Mouse (Mus musculus) kidney, adult 2 months (tissue): ENCODE data around the gene Angpt4. TPM values are rescaled to one million over a fixed set of nuclear protein-coding genes. Genes with fewer than 3 reads are reported as not detected.

Source experiments
- DNase-seq: peaks from one replicate; pipeline ENCODE4 v3.0.0; 2021
- H3K27ac ChIP-seq: fragments of 200-500 bp; 2 replicates; pipeline ENCODE4 v1.5.1; 2012; ENCODE audit warnings: low read depth, low read length, control low read depth, inconsistent platforms; ENCODE audit not compliant: insufficient read depth
- H3K27me3 ChIP-seq: fragments of 200-500 bp; replicated peaks from 2 replicates; pipeline ENCODE4 v1.6.1; 2012; ENCODE audit warnings: mild to moderate bottlenecking, moderate library complexity, low read length, inconsistent platforms; ENCODE audit not compliant: control insufficient read depth, insufficient read depth
- H3K36me3 ChIP-seq: fragments of 200-500 bp; 2 replicates; pipeline ENCODE4 v1.6.1; 2012; ENCODE audit warnings: mild to moderate bottlenecking, moderate library complexity, low read length, inconsistent platforms; ENCODE audit not compliant: control insufficient read depth, insufficient read depth
- H3K4me1 ChIP-seq: fragments of 200-500 bp; 2 replicates; pipeline ENCODE4 v1.6.1; 2011; ENCODE audit warnings: low read length; ENCODE audit not compliant: control insufficient read depth, insufficient read depth
- H3K4me3 ChIP-seq: fragments of 200-500 bp; 2 replicates; pipeline ENCODE4 v1.5.1; 2011; ENCODE audit warnings: mild to moderate bottlenecking, low read depth, low read length, control low read depth; ENCODE audit not compliant: insufficient read depth
- CTCF ChIP-seq: fragments of 200-500 bp; conservative IDR thresholded peaks from 2 replicates; pipeline ENCODE4 v1.5.1; 2011; ENCODE audit warnings: low read depth, mild to moderate bottlenecking, control low read depth, low read length, moderate library complexity, mixed read lengths; ENCODE audit not compliant: insufficient read depth, insufficient read length
- POLR2A ChIP-seq: fragments of 200-500 bp; IDR thresholded peaks from one replicate; pipeline ENCODE4 v1.6.1; 2011; ENCODE audit warnings: low read depth, low read length, control low read depth
- WGBS: fragments of 180-500 bp; shearing (Covaris S2); methylation state at CpG from one replicate; pipeline ENCODE4 v1.1.7; 2018; 5-methylcytosine and 5-hydroxymethylcytosine counted together
- polyA plus RNA-seq: library from polyadenylated mRNA; depleted of rRNA; stranded (reverse); fragments of >200 nt; gene quantifications from 2 replicates; pipeline ENCODE4 v1.2.3, GENCODE M21; 2012

Gene Angpt4
- polyA plus RNA-seq, 1 experiment = 0.81 TPM

- TF ChIP-seq CTCF (no peak), POLR2A (no peak)
- Histone ChIP-seq H3K27me3 (no peaks in the 10 kb centered on the region), H3K36me3 (no peaks in the 10 kb centered on the region), H3K4me3 (0 out of 2 replicates have a peak overlapping the region, but pooled peaks have one; percentile 2), H3K27ac (peak overlapping the region; percentile 4; the same call in 1 of the 2 replicates), H3K4me1 (0 out of 2 replicates have a peak, but pooled peaks cover 6% of the 10 kb centered on the region)
- 86% methylated on average over 7 of the region's 7 CpGs for WGBS
- DNase-seq = no peak
Observed at GRCm38 (mm10) chr2:151968986-151969385, 58.0 kb downstream of the Angpt4 start.

DNA sequence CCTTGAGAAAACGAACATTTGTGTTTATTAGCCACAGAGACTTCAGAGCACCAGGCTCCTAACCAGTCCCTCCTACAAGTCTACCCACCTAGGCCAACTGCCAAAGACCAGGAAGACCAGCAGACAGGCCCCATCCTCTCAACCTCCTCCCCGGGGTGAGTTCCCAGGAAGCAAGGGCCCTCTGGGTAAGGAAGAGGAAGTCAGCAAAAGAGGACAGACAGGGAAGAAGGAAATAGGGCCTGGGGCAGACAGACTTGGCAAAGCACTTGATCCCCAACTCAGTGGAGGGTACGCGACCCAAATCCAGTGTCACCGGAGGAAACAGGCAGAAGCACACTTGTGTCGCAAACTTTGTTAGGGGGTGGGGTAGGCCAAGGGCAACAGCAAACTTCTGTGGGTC is 58.4 kb downstream of the Angpt4 start:
- Histone ChIP-seq H3K4me1 (0 out of 2 replicates have a peak, but pooled peaks cover 10% of the 10 kb centered on the region), H3K27me3 (no peaks in the 10 kb centered on the region), H3K36me3 (no peaks in the 10 kb centered on the region), H3K27ac (0 out of 2 replicates have a peak overlapping the region, but pooled peaks have one; percentile 4), H3K4me3 (peak overlapping the region; percentile 13; the same call in 1 of the 2 replicates)
- peak; percentile 56 for DNase-seq
- 70% methylated on average over 6 of the region's 6 CpGs for WGBS
- TF ChIP-seq POLR2A = no peak
- TF ChIP-seq CTCF = no peak

DNA sequence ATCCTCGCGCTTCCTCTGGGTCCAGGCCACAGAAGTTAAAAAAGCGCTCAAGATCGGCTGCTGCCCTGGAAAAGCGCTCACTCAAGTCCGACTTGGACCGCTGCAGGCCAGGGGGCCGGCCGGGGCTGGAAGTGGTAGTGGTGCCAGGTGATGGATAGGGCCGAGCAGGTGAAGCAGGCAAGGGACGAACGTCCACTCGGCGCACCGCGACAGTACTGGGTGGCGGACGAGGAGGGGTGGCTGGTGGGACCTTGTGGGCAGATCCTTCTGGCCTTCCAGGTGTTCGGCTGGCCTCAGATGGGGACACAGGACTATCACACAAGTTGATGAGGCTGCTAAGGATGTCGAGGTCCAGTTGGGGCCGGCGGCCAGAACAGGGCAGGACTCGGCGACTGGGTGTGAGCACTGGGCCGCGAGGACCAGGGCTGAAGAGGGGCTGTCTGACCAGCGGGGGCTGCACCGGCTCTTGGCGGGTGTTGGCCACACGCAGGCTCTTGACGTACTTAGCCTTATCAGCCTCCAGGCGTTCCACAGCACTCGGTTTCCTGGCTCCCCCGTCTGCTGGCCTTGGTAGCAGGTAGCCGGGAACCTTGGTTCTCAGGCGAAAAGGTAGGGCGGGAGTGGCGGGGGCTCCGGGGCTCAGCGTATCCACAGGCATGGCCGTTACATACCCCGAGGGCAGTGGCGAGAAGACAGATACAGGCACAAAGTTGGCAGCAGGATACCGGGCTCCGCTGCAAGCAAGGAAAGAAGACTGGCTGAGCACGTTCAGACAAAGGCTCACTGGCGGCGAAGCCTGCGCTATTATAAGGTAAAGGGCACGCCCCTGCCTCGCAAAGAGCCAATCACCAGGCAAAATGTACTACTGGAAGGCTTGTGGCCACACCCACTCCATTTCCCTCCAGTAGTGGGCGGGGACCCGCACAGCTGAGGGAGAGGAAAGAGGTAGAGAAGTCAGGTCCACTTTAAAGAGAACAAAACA is 59.5 kb downstream of the Angpt4 start:
- Histone ChIP-seq H3K4me3 (0 out of 2 replicates have a peak overlapping the region, but pooled peaks have one; percentile 3), H3K27ac (no peak overlapping the region), H3K36me3 (no peaks in the 10 kb centered on the region), H3K27me3 (no peaks in the 10 kb centered on the region), H3K4me1 (0 out of 2 replicates have a peak, but pooled peaks cover 10% of the 10 kb centered on the region)
- 58% methylated on average over 53 of the region's 53 CpGs for WGBS
- DNase-seq = peak; percentile 91
- TF ChIP-seq CTCF (no peak), POLR2A (peak; percentile 83)

DNA sequence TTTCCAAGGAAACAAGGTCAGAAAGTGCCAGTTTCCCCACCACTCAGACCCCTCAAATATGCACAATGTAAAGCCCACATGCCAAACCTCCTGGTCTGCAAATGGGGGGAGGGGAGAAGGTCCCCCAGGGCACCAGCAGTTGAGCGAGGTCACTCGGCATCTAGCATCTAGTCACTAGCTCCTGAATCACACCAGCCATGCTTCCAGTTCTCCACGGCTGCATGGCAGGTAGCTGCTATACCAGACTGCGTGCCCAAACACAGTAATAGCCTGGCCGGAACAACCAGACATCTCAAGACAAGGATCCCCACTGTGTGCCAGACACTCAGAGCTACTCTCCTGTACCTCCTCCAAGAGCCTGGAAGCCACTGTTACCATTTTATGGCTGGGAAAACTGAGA is 60.7 kb downstream of the Angpt4 start:
- no peak for DNase-seq
- 93% methylated on average over 5 of the region's 5 CpGs for WGBS
- no peaks in the 10 kb centered on the region for H3K27me3 ChIP-seq
- H3K36me3 ChIP-seq = no peaks in the 10 kb centered on the region
- peaks cover 17% of the 10 kb centered on the region; the same call in 1 of the 2 replicates for H3K4me1 ChIP-seq
- H3K4me3 ChIP-seq = no peak overlapping the region
- TF ChIP-seq CTCF = no peak
- no peak overlapping the region for H3K27ac ChIP-seq

DNA sequence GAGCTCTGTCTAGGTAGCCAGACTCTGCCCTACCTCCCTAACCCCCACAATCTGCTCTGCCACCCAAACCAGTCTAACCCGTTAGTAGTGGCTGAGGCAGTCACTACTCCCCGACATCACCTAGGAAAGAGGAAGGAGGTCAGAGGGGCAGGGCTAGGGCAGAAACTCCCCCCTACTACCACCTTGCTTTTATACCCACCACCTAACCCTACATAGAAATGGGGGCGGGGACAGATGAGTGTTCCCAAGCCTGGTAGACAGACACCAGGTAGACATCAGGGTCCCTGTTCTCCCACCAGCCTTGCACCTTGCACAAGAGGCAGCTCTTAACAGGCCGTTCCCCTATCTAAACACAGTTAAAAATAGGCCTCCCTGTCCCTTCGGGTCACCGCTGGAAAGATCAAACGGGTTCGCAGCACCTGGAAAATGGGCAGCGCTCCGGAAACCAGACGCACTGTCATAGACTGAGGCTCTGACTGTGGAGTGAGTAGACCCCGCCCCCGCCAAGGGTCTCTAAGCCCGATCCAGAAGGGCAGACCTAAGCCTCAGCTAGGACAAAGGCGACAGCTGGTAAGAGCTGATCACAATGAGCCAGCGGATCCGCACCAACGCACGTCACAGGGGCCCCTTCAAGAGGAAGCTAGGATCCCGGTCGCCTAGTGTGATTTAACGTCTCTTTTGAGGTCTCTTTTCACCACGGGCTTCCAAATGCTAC is 62.0 kb downstream of the Angpt4 start:
- WGBS = 44% methylated on average over 23 of the region's 23 CpGs
- peak overlapping the region; percentile 54 for H3K27ac ChIP-seq
- no peak for DNase-seq
- H3K4me3 ChIP-seq = peak overlapping the region; percentile 58
- H3K4me1 ChIP-seq = peaks cover 22% of the 10 kb centered on the region
- TF ChIP-seq CTCF (no peak), POLR2A (no peak)
- no peaks in the 10 kb centered on the region for H3K36me3 ChIP-seq
- no peaks in the 10 kb centered on the region for H3K27me3 ChIP-seq

- no peaks in the 10 kb centered on the region for H3K36me3 ChIP-seq
- H3K4me3 ChIP-seq = peak overlapping the region; percentile 58
- H3K27me3 ChIP-seq = no peaks in the 10 kb centered on the region
- peak overlapping the region; percentile 86 for H3K27ac ChIP-seq
- TF ChIP-seq CTCF (peak; percentile 22; the same call in 1 of the 2 replicates), POLR2A (no peak)
- 32% methylated on average over 36 of the region's 36 CpGs for WGBS
- DNase-seq = peak; percentile 89
- peaks cover 28% of the 10 kb centered on the region for H3K4me1 ChIP-seq
Observed at GRCm38 (mm10) chr2:151973595-151974562, 62.9 kb downstream of the Angpt4 start.
